Mouse (Mus musculus) adrenal gland, postnatal 4 days (tissue): ENCODE results near the gene Calr3. TPM values are rescaled to one million over a fixed set of nuclear protein-coding genes. Genes with fewer than 3 reads are reported as not detected.

Experiments used
- microRNA-seq: library from miRNA; unstranded; fragments of <30 nt; microRNA quantifications from one replicate; pipeline ENCODE4 v1.2.0, GENCODE M21; 2021
- total RNA-seq, 2 experiments: library from RNA; stranded (reverse); gene quantifications; 2 replicates each; pipeline ENCODE4 v1.2.3; 2021

Gene Calr3
- total RNA-seq, 2 experiments from 2014 or later = 3.0 to 3.1 TPM

Small RNA genes lying within 50 kb of the gene (microRNA-seq; reads per million reads assigned to microRNA genes)
- 1.3 reads per million for gene Mir7068

Other genes with a start within 250 kb of the Calr3 start
- not detected for gene Cib3, start 231.0 kb downstream of the Calr3 start, total RNA-seq
- gene Gm11034, start 230.2 kb downstream of the Calr3 start, total RNA-seq = not detected
- gene Fam32a, start 224.1 kb downstream of the Calr3 start, total RNA-seq = 10 to 100 TPM; 67.3 to 72.7 TPM
- 10 to 100 TPM; 75.7 to 81.1 TPM for gene Ap1m1, start 203.9 kb downstream of the Calr3 start, total RNA-seq
- gene Gm10282, start 138.6 kb downstream of the Calr3 start, total RNA-seq = 10 to 100 TPM; 30.9 to 31.2 TPM
- 10 to 100 TPM; 40.6 to 41.4 TPM for gene Klf2, start 124.8 kb downstream of the Calr3 start, total RNA-seq
- gene Eps15l1, start 22.4 kb downstream of the Calr3 start, total RNA-seq = 10 to 100 TPM; 69.9 to 70.8 TPM
- gene 1700030K09Rik, start within 50 bp of the Calr3 start, total RNA-seq = 10 to 100 TPM in 1 of 2 experiments, 1 to 10 TPM in 1; 9.6 to 11.7 TPM
- 10 to 100 TPM; 81.3 to 86.7 TPM for gene Cherp, start 31.4 kb upstream of the Calr3 start, total RNA-seq
- gene Slc35e1, start 48.7 kb upstream of the Calr3 start, total RNA-seq = 10 to 100 TPM; 25.1 to 26.7 TPM
- gene Med26, start 104.4 kb upstream of the Calr3 start, total RNA-seq = 10 to 100 TPM; 12.0 to 13.2 TPM
- 100 to 1,000 TPM; 119 to 124 TPM for gene Smim7, start 127.2 kb upstream of the Calr3 start, total RNA-seq
- gene Tmem38a, start 128.2 kb upstream of the Calr3 start, total RNA-seq = 10 to 100 TPM; 25.7 to 36.5 TPM
- 1 to 10 TPM in 1 of 2 experiments, under 1 TPM in 1; 0.81 to 1.2 TPM for gene Nwd1, start 202.8 kb upstream of the Calr3 start, total RNA-seq